Mouse (Mus musculus) MEL (cell line): Measurements from ENCODE around the gene Gm3854. TPM values are rescaled to one million over a fixed set of nuclear protein-coding genes. Genes with fewer than 3 reads are reported as not detected.
"Not testable (repeated sequence)": the region's sequence is repeated elsewhere in the genome, so short reads cannot be mapped to it uniquely, and the experiment has no call there.

Source experiments
- DNase-seq: peaks from one replicate; pipeline ENCODE4 v3.0.0; 2011; ENCODE audit warnings: low read depth, low spot score
- H3K27ac ChIP-seq: 2 replicates; pipeline ENCODE4 v1.5.1; 2012; ENCODE audit warnings: low read depth, mild to moderate bottlenecking, control low read depth, low read length, moderate library complexity; ENCODE audit not compliant: control insufficient read depth
- H3K27me3 ChIP-seq, 2 experiments: fragments of 150-350 bp in 1 of 2; sonication (generic) in 1 of 2; 2 replicates each; pipeline ENCODE4 v1.6.1; 2012; ENCODE audit warnings: low read length in 2 of 2, mild to moderate bottlenecking in 2 of 2, improper control_type of control experiment in 1 of 2, moderate library complexity in 1 of 2; ENCODE audit not compliant: insufficient read depth in 2 of 2, control insufficient read depth in 1 of 2
- H3K36me3 ChIP-seq, 2 experiments: 2 replicates each; pipeline ENCODE4 v1.6.1; 2012 to 2014; ENCODE audit warnings: low read length in 2 of 2, improper control_type of control experiment in 1 of 2, inconsistent platforms in 1 of 2, mild to moderate bottlenecking in 1 of 2; ENCODE audit not compliant: insufficient read depth in 2 of 2, control insufficient read depth in 1 of 2
- H3K4me1 ChIP-seq, 2 experiments: fragments of 150-350 bp in 1 of 2; sonication (generic) in 1 of 2; 2 replicates each; pipeline ENCODE4 v1.6.1; 2012; ENCODE audit warnings: low read length in 2 of 2, improper control_type of control experiment in 1 of 2, mild to moderate bottlenecking in 1 of 2; ENCODE audit not compliant: insufficient read depth in 2 of 2, control insufficient read depth in 1 of 2
- H3K4me3 ChIP-seq, 2 experiments: fragments of 150-350 bp in 1 of 2; sonication (generic) in 1 of 2; 2 replicates each; pipeline ENCODE4 v1.5.1; 2012; ENCODE audit warnings: low read depth in 2 of 2, low read length in 2 of 2, mild to moderate bottlenecking in 2 of 2, moderate library complexity in 2 of 2, control low read depth in 1 of 2, improper control_type of control experiment in 1 of 2; ENCODE audit not compliant: control insufficient read depth in 1 of 2, insufficient read depth in 1 of 2
- H3K79me2 ChIP-seq: 2 replicates; pipeline ENCODE4 v1.6.1; 2012; ENCODE audit warnings: mild to moderate bottlenecking, low read length, moderate library complexity; ENCODE audit not compliant: control insufficient read depth, poor library complexity, insufficient read depth
- H3K9ac ChIP-seq: 2 replicates; pipeline ENCODE4 v1.6.1; 2012; ENCODE audit warnings: low read depth, mild to moderate bottlenecking, control low read depth, low read length, moderate library complexity; ENCODE audit not compliant: control insufficient read depth, poor library complexity, severe bottlenecking
- H3K9me3 ChIP-seq: fragments of 150-350 bp; sonication (generic); replicated peaks from 2 replicates; pipeline ENCODE4 v1.6.1; 2012; ENCODE audit warnings: mild to moderate bottlenecking, low read length, improper control_type of control experiment, moderate library complexity; ENCODE audit not compliant: insufficient read depth
- BHLHE40 ChIP-seq: IDR thresholded peaks from 2 replicates; pipeline ENCODE4 v1.6.1; 2012; ENCODE audit warnings: low read depth, mild to moderate bottlenecking, inconsistent platforms, low read length, improper control_type of control experiment, borderline replicate concordance
- CTCF ChIP-seq, 3 experiments: IDR thresholded peaks in 2 of 3; conservative IDR thresholded peaks in 1 of 3; 2 replicates each; pipeline ENCODE4 v1.5.1; 2011 to 2012; ENCODE audit warnings: low read length in 3 of 3, low read depth in 2 of 3, mild to moderate bottlenecking in 2 of 3, improper control_type of control experiment in 1 of 3, inconsistent platforms in 1 of 3, mixed read lengths in 1 of 3, moderate library complexity in 1 of 3; ENCODE audit not compliant: control insufficient read depth in 1 of 3, insufficient read depth in 1 of 3, poor library complexity in 1 of 3, severe bottlenecking in 1 of 3
- E2F4 ChIP-seq: IDR thresholded peaks from 2 replicates; pipeline ENCODE4 v1.6.1; 2011; ENCODE audit warnings: low read depth, low read length, improper control_type of control experiment, borderline replicate concordance
- ETS1 ChIP-seq: IDR thresholded peaks from 2 replicates; pipeline ENCODE4 v1.6.1; 2012; ENCODE audit warnings: low read depth, mild to moderate bottlenecking, inconsistent platforms, low read length, improper control_type of control experiment, moderate library complexity
- GABPA ChIP-seq: IDR thresholded peaks from 2 replicates; pipeline ENCODE4 v1.6.1; 2012; ENCODE audit warnings: low read depth, mild to moderate bottlenecking, inconsistent platforms, low read length, improper control_type of control experiment, moderate library complexity
- GATA1 ChIP-seq: IDR thresholded peaks from 2 replicates; pipeline ENCODE4 v1.6.1; 2011; ENCODE audit warnings: low read depth, low read length, improper control_type of control experiment
- JUND ChIP-seq: IDR thresholded peaks from 2 replicates; pipeline ENCODE4 v1.6.1; 2011; ENCODE audit warnings: low read depth, mild to moderate bottlenecking, improper control_type of control experiment, low read length
- NRF1 ChIP-seq: IDR thresholded peaks from 2 replicates; pipeline ENCODE4 v1.6.1; 2014; ENCODE audit warnings: low read depth, mild to moderate bottlenecking, inconsistent platforms, low read length, improper control_type of control experiment, moderate library complexity; ENCODE audit not compliant: poor library complexity, insufficient read depth, severe bottlenecking
- POLR2AphosphoS2 ChIP-seq: IDR thresholded peaks from 2 replicates; pipeline ENCODE4 v1.6.1; 2011; ENCODE audit warnings: low read length, improper control_type of control experiment
- RAD21 ChIP-seq: IDR thresholded peaks from 2 replicates; pipeline ENCODE4 v1.6.1; 2011; ENCODE audit warnings: mild to moderate bottlenecking, low read depth, low read length, improper control_type of control experiment
- RCOR1 ChIP-seq: IDR thresholded peaks from 2 replicates; pipeline ENCODE4 v1.6.1; 2012; ENCODE audit warnings: low read depth, mild to moderate bottlenecking, inconsistent platforms, low read length, improper control_type of control experiment
- SIN3A ChIP-seq: IDR thresholded peaks from 2 replicates; pipeline ENCODE4 v1.6.1; 2012; ENCODE audit warnings: low read length, improper control_type of control experiment, inconsistent platforms
- SMC3 ChIP-seq: IDR thresholded peaks from 2 replicates; pipeline ENCODE4 v1.6.1; 2011; ENCODE audit warnings: low read depth, low read length, improper control_type of control experiment
- TAL1 ChIP-seq: IDR thresholded peaks from 2 replicates; pipeline ENCODE4 v1.6.1; 2012; ENCODE audit warnings: mild to moderate bottlenecking, inconsistent platforms, low read length, moderate library complexity, mixed read lengths
- USF1 ChIP-seq: IDR thresholded peaks from 2 replicates; pipeline ENCODE4 v1.6.1; 2014; ENCODE audit warnings: low read depth, mild to moderate bottlenecking, inconsistent platforms, low read length, improper control_type of control experiment, moderate library complexity
- USF2 ChIP-seq, 2 experiments: IDR thresholded peaks; 2 replicates each; pipeline ENCODE4 v1.6.1; 2011 to 2012; ENCODE audit warnings: improper control_type of control experiment in 2 of 2, low read length in 2 of 2, borderline replicate concordance in 1 of 2, inconsistent platforms in 1 of 2, low read depth in 1 of 2, mild to moderate bottlenecking in 1 of 2; ENCODE audit not compliant: insufficient read depth in 1 of 2
- ZC3H11A ChIP-seq: IDR thresholded peaks from 2 replicates; pipeline ENCODE4 v1.6.1; 2012; ENCODE audit warnings: low read depth, mild to moderate bottlenecking, inconsistent platforms, low read length, improper control_type of control experiment
- polyA plus RNA-seq, 2 experiments: library from polyadenylated mRNA; stranded (reverse) in 1 of 2; unstranded in 1 of 2; fragments of >175 nt in 1 of 2; fragments of >200 nt in 1 of 2; gene quantifications; 2 replicates each; pipeline versions ENCODE4 v1.2.1 to v1.2.4; 2012; ENCODE audit warnings: low replicate concordance in 2 of 2, low read depth in 1 of 2; ENCODE audit not compliant: insufficient read length in 2 of 2, insufficient read depth in 1 of 2, missing spikeins in 1 of 2
- total RNA-seq: library from RNA; depleted of rRNA; stranded (reverse); fragments of 300-350 nt; gene quantifications from 2 replicates; pipeline ENCODE4 v1.2.3, GENCODE M21; 2012; rRNA removed

Gm3854 gene
- total RNA-seq: not detected in 2 replicates
- polyA plus RNA-seq: not detected

- no peak for DNase-seq
- H3K4me1 ChIP-seq: no peaks in the 10 kb centered on the region
- no peaks in the 10 kb centered on the region for H3K36me3 ChIP-seq
- H3K27ac ChIP-seq: no peak within 1 kb of the TSS
- TF ChIP-seq POLR2AphosphoS2 (no peak), ZC3H11A (no peak), RAD21 (no peak), USF2 (IDR thresholded peaks at IDR 0.05; ENCODE audit: borderline replicate concordance in 1 of 2, insufficient read depth in 1 of 2, low read depth in 1 of 2, low read length in 2 of 2) (no peak), RCOR1 (no peak)
- TF ChIP-seq, all 39 proteins: peak for 0
- Histone ChIP-seq H3K9me3 (no peaks in the 10 kb centered on the region), H3K9ac (no peak within 1 kb of the TSS), H3K79me2 (no peaks in the 10 kb centered on the region), H3K4me3 (no peak within 1 kb of the TSS), H3K27me3 (no peaks in the 10 kb centered on the region)
Measured at GRCm38 (mm10) chr7:6343501-6344071, at the start of gene Gm3854. TSS of gene Gm3854 (plus strand) at chr7:6343759.

DNA sequence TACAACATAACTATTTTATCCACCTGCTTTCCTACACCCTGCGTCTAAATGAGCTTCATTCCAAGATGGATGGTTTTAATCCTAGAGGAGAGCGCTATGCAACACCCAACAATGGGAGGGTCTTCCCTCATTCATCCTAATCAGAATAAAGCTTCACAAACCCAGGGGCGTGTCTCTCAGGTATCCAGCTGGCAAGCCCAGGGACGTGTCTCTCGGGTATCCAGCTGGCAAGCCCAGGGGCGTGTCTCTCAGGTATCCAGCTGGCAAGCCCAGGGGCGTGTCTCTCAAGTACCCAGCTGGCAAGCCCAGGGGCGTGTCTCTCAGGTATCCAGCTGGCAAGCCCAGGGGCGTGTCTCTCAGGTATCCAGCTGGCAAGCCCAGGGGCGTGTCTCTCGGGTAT lies 42.8 kb upstream of the Gm3854 start:
- not testable (repeated sequence) for H3K27me3 ChIP-seq, H3K36me3 ChIP-seq, H3K9ac ChIP-seq, DNase-seq, H3K9me3 ChIP-seq, H3K4me1 ChIP-seq, H3K79me2 ChIP-seq, H3K27ac ChIP-seq, H3K4me3 ChIP-seq

GRCm38 (mm10) chr7:6330458-6331232 lies 12.9 kb upstream of the Gm3854 start:
- no peak for DNase-seq
- H3K27me3 ChIP-seq: no peaks in the 10 kb centered on the region
- no peaks in the 10 kb centered on the region for H3K79me2 ChIP-seq
- H3K4me1 ChIP-seq: no peaks in the 10 kb centered on the region
- no peak overlapping the region for H3K27ac ChIP-seq
- TF ChIP-seq SMC3: no peak
- no peak for TF ChIP-seq GATA1
- TF ChIP-seq GABPA: no peak
- TF ChIP-seq USF2 (IDR thresholded peaks at IDR 0.05; ENCODE audit: borderline replicate concordance in 1 of 2, insufficient read depth in 1 of 2, low read depth in 1 of 2, low read length in 2 of 2): no peak
- no peak for TF ChIP-seq E2F4
- no peak for TF ChIP-seq NRF1
- TF ChIP-seq CTCF (IDR thresholded peaks at IDR 0.05 in 2 of 3, conservative IDR thresholded peaks at IDR 0.05 in 1 of 3; ENCODE audit: control insufficient read depth in 1 of 3, insufficient read depth in 1 of 3, low read depth in 2 of 3, low read length in 3 of 3, poor library complexity in 1 of 3, severe bottlenecking in 1 of 3): no peak
- TF ChIP-seq BHLHE40: no peak
- no peak for TF ChIP-seq TAL1
- TF ChIP-seq USF1: no peak
- no peak for TF ChIP-seq SIN3A
- no peak for TF ChIP-seq ETS1
- TF ChIP-seq JUND: no peak
- no peaks in the 10 kb centered on the region for H3K36me3 ChIP-seq
- H3K4me3 ChIP-seq: no peak overlapping the region
- no peaks in the 10 kb centered on the region for H3K9me3 ChIP-seq
- H3K9ac ChIP-seq: no peak overlapping the region
